Mouse (Mus musculus) brain, embryonic 18.5 days (tissue): ENCODE data around the gene Rasa3.
A peak's percentile ranks its signal among the peaks of the same experiment; 100 is the strongest.

Source experiments
- DNase-seq: peaks from one replicate; pipeline ENCODE4 v3.0.0-alpha.2; 2012; ENCODE audit warnings: low read depth, low spot score

Gene Rasa3

DNA sequence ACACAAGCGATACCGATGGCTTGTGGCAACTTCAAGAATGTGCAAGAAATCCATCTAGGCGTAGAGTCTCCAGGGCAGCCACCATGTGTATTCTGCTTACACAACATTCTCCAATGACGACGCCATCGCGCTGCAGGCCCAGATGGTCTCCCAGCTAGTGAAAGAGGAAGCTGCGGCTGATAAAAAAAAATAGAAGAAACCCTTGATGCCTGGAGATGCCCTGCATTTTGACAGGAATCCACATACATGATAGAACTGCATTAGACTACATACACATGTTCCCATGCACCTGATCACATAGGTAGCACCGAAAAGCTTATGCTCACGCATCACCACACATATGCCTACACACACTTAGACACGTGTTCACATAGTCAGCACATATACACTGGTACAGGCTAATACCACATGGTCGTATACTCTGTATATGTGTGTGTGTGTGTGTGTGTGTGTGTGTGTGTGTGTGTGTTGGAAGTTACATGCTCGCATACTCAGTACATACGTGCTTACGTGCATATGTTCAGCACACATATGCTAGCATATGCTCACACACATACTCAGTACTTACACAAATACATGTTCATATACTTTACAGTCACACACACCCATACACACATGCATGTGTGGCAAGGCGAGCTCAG, 8.4 kb upstream of the Rasa3 start:
- no peak for DNase-seq

DNA sequence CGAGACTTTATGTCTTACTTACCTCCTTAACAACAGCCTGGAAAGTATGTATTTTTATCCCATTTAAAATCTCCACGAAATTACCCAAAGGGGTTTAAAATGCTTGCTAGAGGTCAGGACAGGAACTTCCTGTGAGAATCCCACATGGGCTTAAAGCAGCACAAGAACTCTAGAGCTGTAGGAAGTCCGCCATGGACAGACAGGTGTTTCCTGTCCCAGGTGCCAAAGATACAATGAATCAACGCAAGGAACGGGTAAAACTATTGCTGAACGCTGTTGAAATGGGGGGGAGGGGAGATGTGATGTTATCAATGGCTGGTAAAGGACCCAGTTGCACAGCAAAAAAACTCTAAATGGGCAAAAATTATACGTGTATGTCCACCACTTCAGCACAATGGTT, 6.7 kb upstream of the Rasa3 start:
- DNase-seq: no peak

DNA sequence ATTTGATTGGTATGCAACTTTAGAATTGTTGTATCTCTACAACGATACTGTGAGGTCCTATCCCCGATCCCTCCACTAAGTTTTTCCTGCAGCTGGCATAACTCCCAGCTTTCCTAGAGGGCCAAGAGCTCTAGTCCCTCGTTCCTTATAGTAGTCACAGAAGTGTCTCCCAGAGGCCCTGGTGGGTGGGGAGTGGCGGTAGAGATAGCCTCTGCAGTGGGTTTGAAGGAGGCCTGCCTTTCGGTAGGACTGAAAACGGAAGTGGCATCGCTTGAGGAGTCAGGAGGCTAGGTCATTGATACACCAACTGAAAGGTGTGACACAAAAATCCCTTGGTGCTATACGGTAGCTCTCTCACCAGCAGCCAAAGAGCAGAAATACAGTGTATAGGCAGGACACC, 779 bp upstream of the Rasa3 start:
- DNase-seq: no peak

DNA sequence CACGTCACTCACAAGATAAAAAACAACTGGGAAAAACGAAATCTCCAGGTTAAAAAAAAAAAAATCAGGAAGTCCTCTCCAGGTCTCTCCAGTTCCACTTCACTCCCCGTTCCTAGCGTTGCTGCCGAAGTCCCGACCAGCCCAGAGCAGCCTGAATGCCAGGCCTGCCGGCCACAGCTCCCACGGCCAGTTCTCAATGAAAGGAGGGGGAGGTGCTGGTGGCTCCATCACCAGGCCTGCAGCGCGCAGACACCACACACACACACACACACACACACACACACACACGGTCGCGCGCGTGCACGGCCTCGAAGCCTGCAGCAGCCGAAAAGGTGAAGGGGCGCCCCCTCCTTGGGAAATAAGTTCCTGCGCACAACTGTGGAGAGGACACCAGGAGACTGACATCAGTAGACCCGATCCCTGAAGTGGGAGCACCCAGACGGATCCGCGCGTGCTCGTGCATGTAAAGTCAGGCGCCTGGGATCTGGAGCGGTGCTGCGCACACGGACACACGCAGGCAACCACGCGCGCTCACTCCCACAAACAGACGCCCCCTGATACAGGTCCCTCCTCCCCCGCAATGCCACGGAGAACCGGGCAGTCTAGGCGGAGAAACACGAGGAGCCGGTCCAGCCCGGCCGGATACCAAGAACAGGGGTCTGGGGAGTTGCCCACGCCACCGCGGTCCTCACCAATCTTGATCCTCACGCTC, 546 bp downstream of the Rasa3 start:
- DNase-seq: peak; percentile 72

DNA sequence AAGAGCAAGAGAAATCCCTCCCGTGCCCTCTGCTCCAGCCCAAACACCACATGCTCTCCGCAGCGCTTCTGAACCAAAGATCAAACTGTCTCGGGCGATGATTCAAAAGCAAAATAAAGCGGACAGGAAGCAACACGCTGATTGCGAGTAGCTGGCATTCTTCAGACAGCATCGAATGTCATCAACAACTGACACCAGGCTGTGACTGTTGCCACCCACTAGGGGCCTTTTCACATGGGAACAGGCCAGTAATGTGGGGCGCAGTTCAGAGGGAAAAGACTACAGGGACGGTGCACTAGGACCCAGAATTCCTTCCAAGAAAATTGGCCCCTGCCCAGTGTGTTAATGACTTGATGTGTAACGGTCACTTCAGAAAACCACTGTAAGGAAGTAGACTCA, 1.1 kb downstream of the Rasa3 start:
- peak; percentile 42 for DNase-seq

DNA sequence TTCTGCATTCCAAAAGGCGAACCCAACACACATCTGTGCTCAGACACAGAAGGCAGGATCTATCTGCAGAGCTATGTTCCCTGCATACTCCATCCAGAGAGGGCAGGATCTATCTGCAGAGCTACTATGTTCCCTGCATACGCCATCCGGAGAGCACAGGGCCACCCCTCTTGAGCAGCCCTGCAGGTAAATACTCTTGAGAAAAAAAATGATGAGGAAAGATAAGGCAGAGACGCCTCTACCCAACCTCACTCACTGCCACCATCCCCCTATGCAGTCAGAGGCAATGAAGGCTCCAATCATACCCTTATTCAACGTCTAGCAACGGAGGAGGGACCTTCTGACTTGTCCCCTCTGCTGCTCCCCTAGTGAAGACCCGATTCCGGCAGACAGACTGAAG, 1.9 kb downstream of the Rasa3 start:
- DNase-seq: no peak

DNA sequence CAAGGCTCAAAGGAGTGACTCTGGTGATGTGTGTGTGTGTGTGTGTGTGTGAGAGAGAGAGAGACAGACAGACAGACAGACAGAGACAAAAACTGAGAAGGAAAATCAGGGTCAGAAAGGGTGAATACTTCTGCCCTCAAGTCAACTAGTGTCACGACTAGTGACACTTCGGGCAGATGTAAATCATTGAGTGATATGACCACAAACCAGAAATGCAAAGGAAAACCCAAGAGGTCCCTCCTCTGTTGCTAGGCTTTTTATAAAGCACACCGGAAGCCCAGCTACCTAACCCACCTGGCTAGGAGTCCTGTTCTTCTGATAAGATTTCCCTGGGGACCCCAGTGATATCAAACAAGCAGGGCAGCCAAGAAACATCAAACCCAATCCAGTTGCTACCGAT, 2.3 kb downstream of the Rasa3 start:
- no peak for DNase-seq

DNA sequence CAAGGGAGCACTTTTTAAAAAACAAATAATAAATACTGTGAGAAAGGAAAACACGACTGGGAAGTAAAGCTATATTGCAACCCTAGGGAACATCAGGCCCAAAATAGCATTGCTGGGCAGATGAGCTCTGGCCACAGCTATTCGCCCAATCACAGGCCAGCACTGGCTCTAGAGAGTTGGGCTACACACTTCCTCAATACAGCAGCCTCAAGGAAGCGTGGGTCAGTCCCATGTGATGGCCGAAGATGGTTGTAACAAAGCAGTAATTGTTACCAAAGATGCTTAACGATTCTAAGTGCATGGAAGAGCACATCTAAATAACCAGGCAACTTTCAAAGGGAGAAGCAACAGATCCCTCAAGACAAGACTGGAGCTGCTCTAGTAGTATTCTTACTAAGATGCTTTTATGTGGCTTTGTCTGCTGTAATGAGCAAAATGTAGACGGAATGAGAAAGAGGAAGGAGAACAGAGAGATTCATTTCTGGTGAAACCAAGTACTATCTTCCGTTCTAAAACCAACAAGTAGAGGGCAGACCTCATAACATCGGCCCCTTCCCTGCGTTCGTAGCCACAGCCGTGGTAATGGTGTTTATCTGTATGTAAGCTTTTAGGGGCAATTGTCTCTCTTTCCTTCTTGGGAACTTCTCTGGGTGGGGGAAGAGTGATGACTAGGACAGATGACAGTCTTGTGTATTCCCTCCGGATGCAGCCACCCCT, 3.0 kb downstream of the Rasa3 start:
- no peak for DNase-seq

DNA sequence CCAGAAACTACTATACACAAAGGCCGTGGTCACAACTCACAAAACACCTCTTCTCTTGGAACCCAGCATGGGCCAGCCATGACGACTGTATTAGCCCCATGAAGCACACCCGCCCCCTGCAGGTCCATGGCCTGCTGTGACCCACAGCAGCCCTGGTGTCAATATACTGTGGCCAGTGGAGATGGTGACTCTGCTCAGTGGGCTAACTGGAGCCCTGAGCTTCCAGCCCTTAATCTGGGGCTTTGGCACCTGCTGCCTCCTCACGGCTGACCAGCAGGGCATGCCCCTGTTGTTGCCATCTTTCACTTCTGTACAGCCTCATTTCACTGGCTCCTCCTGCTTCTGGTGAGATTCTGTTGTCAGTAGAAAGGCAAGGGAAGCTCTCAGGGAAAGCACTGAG, 4.2 kb downstream of the Rasa3 start:
- no peak for DNase-seq

DNA sequence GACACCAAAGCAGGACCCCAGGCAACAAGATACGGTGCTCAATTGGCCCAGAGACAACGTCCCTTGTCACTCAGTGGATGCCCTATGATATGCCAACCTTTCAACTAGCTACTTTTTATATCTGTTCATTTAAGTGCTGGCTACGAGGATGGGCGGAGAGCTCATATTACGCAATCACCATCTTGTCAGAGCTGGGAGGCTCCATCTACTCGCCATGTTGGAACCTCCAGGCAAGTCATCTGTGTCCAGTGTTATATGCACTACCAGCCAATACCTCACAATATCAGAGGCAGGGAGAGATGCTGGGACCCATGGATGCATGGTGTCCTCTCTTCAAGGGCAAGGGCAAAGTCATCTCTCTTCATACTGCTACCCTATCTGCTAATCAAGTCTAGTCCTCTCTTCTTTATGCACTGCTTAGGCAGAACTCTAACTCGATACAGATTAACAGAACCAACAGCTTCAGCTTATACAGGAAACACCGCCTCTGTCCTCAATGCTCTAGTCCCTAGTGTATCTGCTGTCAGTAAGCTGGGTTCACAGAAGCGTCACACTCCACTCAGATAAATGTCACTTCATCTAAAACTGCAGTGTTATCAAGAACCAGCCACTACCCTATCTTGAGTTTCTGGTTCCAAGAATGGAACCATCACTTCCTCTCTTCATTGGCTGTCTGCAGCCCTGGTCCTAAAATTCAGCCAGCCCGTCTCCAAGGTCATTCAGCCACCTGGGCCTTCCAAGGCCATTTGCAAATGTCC, 6.0 kb downstream of the Rasa3 start:
- no peak for DNase-seq

DNA sequence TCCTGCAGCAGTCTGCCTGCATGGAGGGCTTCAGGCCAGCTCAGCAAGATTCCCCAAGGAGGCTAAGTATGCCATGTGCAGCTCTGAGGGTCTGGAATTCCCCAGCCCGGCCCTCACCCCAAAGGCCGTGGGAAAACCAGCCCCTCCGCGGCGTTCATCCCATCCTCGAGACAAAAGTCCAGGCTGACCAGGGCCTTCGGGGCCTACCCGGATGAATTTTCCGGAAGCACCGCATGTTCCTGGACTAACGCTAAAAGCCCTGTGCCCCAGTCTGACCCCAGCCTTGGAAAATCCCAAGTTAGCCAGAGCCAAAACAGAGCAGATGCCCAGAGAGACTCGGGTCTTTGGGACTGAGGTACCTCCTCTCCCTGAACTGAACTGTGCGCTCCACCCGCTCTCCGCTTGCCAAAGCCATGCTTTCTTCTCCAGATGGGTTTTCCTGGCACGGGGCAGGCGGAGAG, 7.4 kb downstream of the Rasa3 start:
- DNase-seq: no peak

DNA sequence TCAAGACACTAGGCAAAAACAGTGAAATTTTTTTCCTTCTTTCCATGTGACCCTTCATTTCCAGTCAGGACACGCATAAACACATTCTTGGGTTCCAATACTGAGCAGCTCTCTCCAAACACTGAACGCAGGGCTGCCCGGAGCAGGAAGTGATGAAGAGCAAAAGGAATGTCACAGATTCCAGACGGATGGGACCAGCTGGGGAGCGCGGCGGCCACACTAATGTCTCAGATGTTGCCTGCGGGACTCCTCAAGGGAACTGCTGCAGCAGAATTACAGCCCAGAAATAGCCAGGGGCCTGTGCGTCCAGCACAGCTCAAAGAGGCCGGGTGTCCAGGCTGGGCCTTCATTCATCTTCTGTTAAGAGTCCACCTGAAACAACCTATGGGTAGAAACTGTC, 9.0 kb downstream of the Rasa3 start:
- no peak for DNase-seq

DNA sequence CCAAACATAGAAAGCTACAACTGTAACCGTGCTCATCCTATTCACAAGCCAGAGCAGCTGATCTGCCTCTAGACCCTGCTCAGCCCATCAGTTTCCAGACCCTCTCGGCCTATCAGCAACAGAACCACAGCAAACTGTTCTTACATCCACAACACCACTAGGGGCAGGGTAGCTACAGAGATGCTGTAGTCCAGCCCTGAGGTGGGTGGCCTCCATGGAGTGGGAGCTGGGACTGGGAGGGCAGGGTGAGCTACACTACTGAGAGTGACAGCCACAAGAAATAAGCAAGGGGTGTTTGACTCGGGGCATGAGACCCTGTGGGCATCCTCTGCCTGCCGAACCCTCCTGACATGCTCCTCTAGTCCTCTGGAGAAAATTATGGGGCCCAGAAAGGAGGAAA, 9.5 kb downstream of the Rasa3 start:
- DNase-seq: no peak

DNA sequence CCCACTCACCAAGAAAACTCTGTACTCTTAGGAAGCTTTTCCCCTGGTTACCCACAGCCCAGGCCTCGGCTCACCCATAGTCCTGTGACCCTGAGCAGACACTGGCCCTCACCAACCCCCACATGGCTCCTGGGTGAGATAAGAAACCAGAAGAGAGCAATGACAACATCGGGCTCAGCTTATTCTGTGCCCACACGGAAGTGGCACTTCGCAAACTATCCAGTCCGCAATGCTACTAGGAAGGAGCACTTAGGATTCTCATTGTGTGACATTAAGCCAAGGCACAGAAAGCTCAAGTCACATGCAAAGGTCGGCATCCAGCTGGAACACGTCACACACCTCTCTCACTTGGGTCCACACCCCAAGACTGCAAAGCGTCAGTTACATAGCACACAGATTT, 11.5 kb downstream of the Rasa3 start:
- DNase-seq: no peak

DNA sequence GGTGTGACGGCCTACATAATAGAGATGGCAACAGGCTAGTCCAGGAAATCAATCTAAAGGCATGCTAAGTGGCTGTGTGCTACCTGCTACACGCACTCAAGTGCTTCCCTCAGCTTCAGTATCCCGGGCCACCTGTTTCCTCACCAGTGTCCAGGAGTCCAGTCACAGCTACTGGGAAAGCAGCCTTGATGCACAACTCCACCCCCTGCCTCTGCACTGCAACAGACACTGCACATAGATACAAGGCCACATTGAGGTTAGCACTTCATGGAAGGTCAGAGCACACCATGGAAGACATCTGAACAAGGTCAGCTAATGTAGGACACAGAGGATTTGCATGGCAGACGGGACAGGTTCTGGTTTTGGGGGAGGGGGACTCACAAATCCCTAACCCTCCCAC, 11.9 kb downstream of the Rasa3 start:
- DNase-seq: no peak

DNA sequence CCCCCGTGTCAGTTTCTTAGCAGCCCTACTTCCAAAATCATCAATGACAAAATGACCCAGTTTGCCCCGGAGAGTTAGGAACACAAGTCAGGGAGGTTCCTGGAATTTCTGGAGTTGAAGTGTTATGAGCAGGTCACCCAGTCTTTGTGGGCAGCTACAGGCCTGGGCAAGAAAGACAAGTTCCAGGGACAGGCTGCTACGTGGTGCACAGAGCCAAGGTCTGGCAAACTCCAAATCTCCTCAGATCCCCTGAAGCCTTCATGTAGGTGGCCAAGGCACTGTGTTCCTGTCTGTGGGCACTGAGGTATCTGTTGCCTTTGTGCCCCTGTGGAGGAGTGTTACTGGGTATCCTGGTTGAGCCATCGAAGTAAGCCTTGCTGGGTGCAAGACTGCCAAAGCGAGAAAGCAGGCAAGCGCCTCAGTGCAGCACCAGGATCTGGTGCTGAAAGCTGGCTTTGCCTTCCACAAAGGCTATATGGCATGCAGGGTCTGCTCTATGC, 12.6 kb downstream of the Rasa3 start:
- DNase-seq: no peak

DNA sequence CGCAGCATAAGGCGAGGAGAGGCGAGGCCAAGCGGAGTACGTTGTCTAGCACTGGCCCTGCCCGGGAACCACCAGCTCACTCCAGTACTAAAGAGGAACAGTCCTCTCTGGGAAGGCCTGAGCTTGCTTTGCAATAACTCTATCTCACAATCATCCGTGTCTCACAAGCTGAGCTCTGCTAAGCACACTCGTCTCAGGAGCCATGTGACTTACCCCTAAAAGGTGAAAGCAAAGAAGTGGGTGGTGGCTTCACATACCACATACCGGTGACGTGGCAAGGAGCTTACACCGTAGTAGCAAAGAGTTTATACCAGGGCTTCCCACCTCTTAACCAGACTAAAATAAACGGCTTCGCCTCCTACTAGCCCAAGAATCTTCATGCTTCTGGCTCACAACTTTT, 17.1 kb downstream of the Rasa3 start:
- DNase-seq: no peak

DNA sequence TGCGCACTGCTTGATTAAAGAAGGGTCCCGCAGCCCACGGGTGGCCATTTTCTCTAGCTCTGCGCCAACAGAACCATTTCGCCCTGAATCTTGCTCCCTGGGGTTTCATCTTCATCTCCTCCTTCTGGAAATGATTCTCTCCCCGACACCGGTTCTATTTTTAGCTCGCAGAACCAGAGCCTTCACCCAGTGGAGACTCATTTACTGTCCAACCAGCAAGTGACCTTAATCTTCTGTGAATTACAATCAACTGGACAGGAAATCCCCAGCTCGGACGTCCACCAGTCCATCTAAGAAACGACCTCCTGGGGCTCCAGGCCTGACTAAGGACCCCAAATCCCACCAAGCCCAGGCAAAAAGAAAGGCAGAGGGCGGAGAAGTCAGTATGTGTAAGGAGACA, 19.9 kb downstream of the Rasa3 start:
- DNase-seq: no peak

DNA sequence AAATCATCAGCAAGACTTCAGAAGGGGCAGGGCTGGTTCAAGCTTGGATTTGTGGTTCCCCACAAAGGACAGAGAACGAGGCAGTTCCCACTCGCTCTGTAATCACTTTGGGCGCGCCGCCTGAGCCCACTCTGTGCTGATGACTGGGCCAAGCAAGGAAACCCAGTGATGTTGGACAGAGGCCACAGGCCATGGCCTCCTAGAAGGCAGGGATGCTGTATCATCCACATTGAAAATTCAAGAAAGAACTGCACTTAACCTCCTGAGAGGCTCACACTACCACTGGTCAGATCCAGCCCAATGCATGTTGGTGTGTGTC, 22.4 kb downstream of the Rasa3 start:
- DNase-seq: no peak

DNA sequence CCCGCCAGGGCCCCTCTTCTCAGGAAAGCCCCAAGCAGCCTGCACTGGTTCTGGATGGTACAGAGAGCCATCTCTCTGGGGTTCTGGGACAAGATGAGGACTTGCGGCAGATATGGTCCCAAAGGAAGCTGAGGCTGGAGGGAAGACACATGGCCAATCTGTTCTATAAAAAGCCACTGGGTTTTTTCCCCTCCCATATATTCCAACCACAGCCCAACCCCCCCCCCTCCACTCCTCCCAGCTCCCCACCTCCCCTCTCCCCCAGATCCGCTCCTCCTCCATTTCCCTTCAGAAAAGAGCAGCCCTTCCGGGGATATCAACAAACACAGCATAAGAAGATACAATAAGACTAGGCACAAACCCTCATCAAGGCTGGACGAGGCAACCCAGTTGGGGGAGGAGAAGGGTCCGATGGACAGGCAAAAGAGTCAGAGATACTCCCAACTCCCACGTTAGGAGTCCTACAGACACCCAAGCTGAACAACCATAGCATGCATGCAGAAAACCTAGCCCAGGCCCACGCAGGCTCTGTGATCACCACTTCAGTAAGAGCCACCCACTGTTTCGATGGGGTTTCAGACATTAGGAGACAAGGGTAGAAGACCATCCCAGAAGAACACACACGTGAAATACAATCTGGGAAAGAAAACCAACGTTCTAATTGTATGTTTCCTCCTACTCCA, 22.9 kb downstream of the Rasa3 start:
- DNase-seq: no peak

DNA sequence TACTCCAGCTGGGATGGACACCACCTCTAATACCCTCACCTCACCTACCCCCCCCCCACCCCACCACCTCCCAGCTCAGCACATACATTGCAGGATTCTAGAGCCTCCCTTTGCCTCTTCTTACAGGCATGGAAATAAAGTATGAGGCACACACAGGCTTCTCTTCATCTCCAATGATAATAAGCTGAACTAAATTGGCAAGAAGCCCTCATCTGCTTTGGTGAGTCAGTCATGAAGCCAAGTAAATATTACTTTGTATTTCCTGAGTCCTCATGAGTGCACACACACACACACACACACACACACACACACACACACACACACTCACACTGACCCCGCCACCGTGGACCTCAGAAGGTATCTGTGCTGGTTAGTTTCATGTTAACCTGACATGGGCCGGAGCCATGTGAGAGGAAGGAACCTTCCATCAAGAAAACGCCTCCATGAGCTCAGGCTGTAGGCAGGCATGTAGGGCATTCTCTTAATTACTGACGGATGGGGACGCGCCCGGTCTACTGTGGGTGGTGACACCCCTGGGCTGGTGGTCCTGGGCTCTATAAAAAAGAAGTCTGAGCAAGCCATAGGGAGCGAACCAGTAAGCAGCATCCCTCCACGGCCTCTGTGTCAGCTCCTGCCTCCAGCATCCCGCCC, 26.7 kb downstream of the Rasa3 start:
- DNase-seq: no peak
